8 mouse cellular contexts compared by ENCODE assay signal in genomic region chr4:156342569-156343325, GRCm38 (mm10). TPM values are rescaled to one million over a fixed set of nuclear protein-coding genes. Genes with fewer than 3 reads are reported as not detected.
A peak's percentile ranks its signal among the peaks of the same experiment; 100 is the strongest.
DNase-seq lines count a peak whose midpoint lies in the region; ATAC-seq and TF ChIP-seq lines count a peak whose summit lies in the region.

No protein-coding gene starts in this region.

- DNase-seq in heart, postnatal 10 days, result no peak
- no peak for DNase-seq in adipocyte (ENCODE audit: low spot score)
- DNase-seq in layer of hippocampus, adult 2 months (ENCODE audit: low spot score in 2 of 2), result no peak
- DNase-seq in left cerebral cortex, adult 2 months (ENCODE audit: extremely low spot score in 1 of 2, low spot score in 2 of 2), result no peak

- peak; percentile 80 for ATAC-seq in heart, embryonic 14.5 days (ENCODE audit: insufficient number of reproducible peaks, insufficient read depth, low FRiP score, low read depth)
- ATAC-seq in embryonic facial prominence, embryonic 15.5 days (ENCODE audit: insufficient number of reproducible peaks, low FRiP score, low TSS enrichment, low read depth), result peak; percentile 86
- ATAC-seq in limb, embryonic 12.5 days (ENCODE audit: insufficient number of reproducible peaks, insufficient read depth, low FRiP score, low TSS enrichment, low read depth), result peak; percentile 85
- ATAC-seq in neural tube, embryonic 12.5 days (ENCODE audit: low FRiP score, low read depth), result peak; percentile 79; the same call in 1 of the 2 replicates

- no peak overlapping the region for H3K4me2 ChIP-seq in heart, embryonic 14.5 days (ENCODE audit: low read length)
- no peak overlapping the region for H3K4me2 ChIP-seq in embryonic facial prominence, embryonic 15.5 days (replicated peaks)
- no peak overlapping the region for H3K4me2 ChIP-seq in limb, embryonic 12.5 days
- H3K4me2 ChIP-seq in neural tube, embryonic 12.5 days (replicated peaks), result no peak overlapping the region

- H3K36me3 ChIP-seq in heart, embryonic 14.5 days (ENCODE audit: control insufficient read depth, insufficient read depth, low read length), result no peaks in the 10 kb centered on the region
- no peaks in the 10 kb centered on the region for H3K36me3 ChIP-seq in embryonic facial prominence, embryonic 15.5 days
- no peaks in the 10 kb centered on the region for H3K36me3 ChIP-seq in limb, embryonic 12.5 days
- no peaks in the 10 kb centered on the region for H3K36me3 ChIP-seq in neural tube, embryonic 12.5 days

- WGBS in heart, embryonic 14.5 days, result 74% methylated on average over 2 of the region's 2 CpGs
- 84% methylated on average over 2 of the region's 2 CpGs for WGBS in embryonic facial prominence, embryonic 15.5 days
- WGBS in limb, embryonic 12.5 days, result 74% methylated on average over 2 of the region's 2 CpGs
- 84% methylated on average over 2 of the region's 2 CpGs for WGBS in neural tube, embryonic 12.5 days

- no peak overlapping the region for H3K9ac ChIP-seq in heart, embryonic 14.5 days (ENCODE audit: low read length)
- H3K9ac ChIP-seq in embryonic facial prominence, embryonic 15.5 days, result no peak overlapping the region
- no peak overlapping the region for H3K9ac ChIP-seq in limb, embryonic 12.5 days (replicated peaks)
- no peak overlapping the region for H3K9ac ChIP-seq in neural tube, embryonic 12.5 days

- no peak for TF ChIP-seq CTCF in layer of hippocampus, adult 2 months (conservative IDR thresholded peaks at IDR 0.05)
- no peak for TF ChIP-seq CTCF in left cerebral cortex, adult 2 months (IDR thresholded peaks at IDR 0.05)

- no peak overlapping the region for H3K4me3 ChIP-seq in heart, embryonic 14.5 days (ENCODE audit: control insufficient read depth in 1 of 2, insufficient read depth in 1 of 2, low read depth in 1 of 2, low read length in 2 of 2)
- no peak overlapping the region for H3K4me3 ChIP-seq in embryonic facial prominence, embryonic 15.5 days (replicated peaks)
- no peak overlapping the region for H3K4me3 ChIP-seq in limb, embryonic 12.5 days (replicated peaks)
- H3K4me3 ChIP-seq in neural tube, embryonic 12.5 days, result no peak overlapping the region
- no peak overlapping the region for H3K4me3 ChIP-seq in layer of hippocampus, adult 2 months
- no peak overlapping the region for H3K4me3 ChIP-seq in left cerebral cortex, adult 2 months

- H3K9me3 ChIP-seq in heart, embryonic 14.5 days (ENCODE audit: control insufficient read depth, low read length), result peaks cover 29% of the 10 kb centered on the region
- 0 out of 2 replicates have a peak, but pooled peaks cover 4% of the 10 kb centered on the region for H3K9me3 ChIP-seq in embryonic facial prominence, embryonic 15.5 days (replicated peaks)
- H3K9me3 ChIP-seq in limb, embryonic 12.5 days, result peaks cover 34% of the 10 kb centered on the region
- peaks cover 36% of the 10 kb centered on the region for H3K9me3 ChIP-seq in neural tube, embryonic 12.5 days

- H3K27me3 ChIP-seq in heart, embryonic 14.5 days (ENCODE audit: control insufficient read depth, insufficient read depth, low read length), result no peaks in the 10 kb centered on the region
- no peaks in the 10 kb centered on the region for H3K27me3 ChIP-seq in embryonic facial prominence, embryonic 15.5 days
- no peaks in the 10 kb centered on the region for H3K27me3 ChIP-seq in limb, embryonic 12.5 days
- no peaks in the 10 kb centered on the region for H3K27me3 ChIP-seq in neural tube, embryonic 12.5 days (replicated peaks)

- intact Hi-C loops in heart, postnatal 10 days (cut with DNase I), result no loop called here
- intact Hi-C loops in left cerebral cortex, adult 2 months (cut with DNase I), result no loop called here

- H3K27ac ChIP-seq in heart, embryonic 14.5 days (replicated peaks in 1 of 2; ENCODE audit: control insufficient read depth in 1 of 2, insufficient read depth in 1 of 2, low read depth in 2 of 2, low read length in 2 of 2), result no peak overlapping the region
- H3K27ac ChIP-seq in embryonic facial prominence, embryonic 15.5 days (replicated peaks), result no peak overlapping the region
- H3K27ac ChIP-seq in limb, embryonic 12.5 days, result no peak overlapping the region
- no peak overlapping the region for H3K27ac ChIP-seq in neural tube, embryonic 12.5 days
- no peak overlapping the region for H3K27ac ChIP-seq in layer of hippocampus, adult 2 months
- H3K27ac ChIP-seq in left cerebral cortex, adult 2 months, result no peak overlapping the region

- H3K4me1 ChIP-seq in heart, embryonic 14.5 days (ENCODE audit: control insufficient read depth in 2 of 2, insufficient read depth in 2 of 2, low read length in 2 of 2), result no peaks in the 10 kb centered on the region
- no peaks in the 10 kb centered on the region for H3K4me1 ChIP-seq in embryonic facial prominence, embryonic 15.5 days
- H3K4me1 ChIP-seq in limb, embryonic 12.5 days (replicated peaks), result no peaks in the 10 kb centered on the region
- no peaks in the 10 kb centered on the region for H3K4me1 ChIP-seq in neural tube, embryonic 12.5 days

RNA-seq across cellular contexts. Expression of gene Vmn2r-ps159, which starts 11.8 kb away (rescaled TPM):
- polyA plus RNA-seq in heart, embryonic 14.5 days (2014; fragmentation: Nextera tagmentation; extraction: Ambion mirVana), result not detected in 2 replicates
- total RNA-seq in heart, postnatal 10 days (2021), result not detected
- 0.05 TPM in 1 of 2 replicates, not detected in the other for polyA plus RNA-seq in embryonic facial prominence, embryonic 15.5 days (2015; fragmentation: Nextera tagmentation; extraction: Ambion mirVana)
- not detected in 2 replicates for polyA plus RNA-seq in limb, embryonic 12.5 days (2016; fragmentation: Nextera tagmentation; extraction: Ambion mirVana)
- not detected in 2 replicates for polyA plus RNA-seq in neural tube, embryonic 12.5 days (2016; fragmentation: Nextera tagmentation; extraction: Ambion mirVana)
- not detected for total RNA-seq in layer of hippocampus, adult 2 months (2021)
- not detected for total RNA-seq in left cerebral cortex, adult 2 months (2021)
